Mouse (Mus musculus) forelimb bud, embryonic 11.5 days (tissue): ENCODE measurements around the gene Simc1.
"Not testable (repeated sequence)": the region's sequence is repeated elsewhere in the genome, so short reads cannot be mapped to it uniquely, and the experiment has no call there.

Experiments used
- DNase-seq: peaks from one replicate; pipeline ENCODE4 v3.0.0-alpha.2; 2012; ENCODE audit warnings: low read depth, low spot score

Simc1 gene

DNA sequence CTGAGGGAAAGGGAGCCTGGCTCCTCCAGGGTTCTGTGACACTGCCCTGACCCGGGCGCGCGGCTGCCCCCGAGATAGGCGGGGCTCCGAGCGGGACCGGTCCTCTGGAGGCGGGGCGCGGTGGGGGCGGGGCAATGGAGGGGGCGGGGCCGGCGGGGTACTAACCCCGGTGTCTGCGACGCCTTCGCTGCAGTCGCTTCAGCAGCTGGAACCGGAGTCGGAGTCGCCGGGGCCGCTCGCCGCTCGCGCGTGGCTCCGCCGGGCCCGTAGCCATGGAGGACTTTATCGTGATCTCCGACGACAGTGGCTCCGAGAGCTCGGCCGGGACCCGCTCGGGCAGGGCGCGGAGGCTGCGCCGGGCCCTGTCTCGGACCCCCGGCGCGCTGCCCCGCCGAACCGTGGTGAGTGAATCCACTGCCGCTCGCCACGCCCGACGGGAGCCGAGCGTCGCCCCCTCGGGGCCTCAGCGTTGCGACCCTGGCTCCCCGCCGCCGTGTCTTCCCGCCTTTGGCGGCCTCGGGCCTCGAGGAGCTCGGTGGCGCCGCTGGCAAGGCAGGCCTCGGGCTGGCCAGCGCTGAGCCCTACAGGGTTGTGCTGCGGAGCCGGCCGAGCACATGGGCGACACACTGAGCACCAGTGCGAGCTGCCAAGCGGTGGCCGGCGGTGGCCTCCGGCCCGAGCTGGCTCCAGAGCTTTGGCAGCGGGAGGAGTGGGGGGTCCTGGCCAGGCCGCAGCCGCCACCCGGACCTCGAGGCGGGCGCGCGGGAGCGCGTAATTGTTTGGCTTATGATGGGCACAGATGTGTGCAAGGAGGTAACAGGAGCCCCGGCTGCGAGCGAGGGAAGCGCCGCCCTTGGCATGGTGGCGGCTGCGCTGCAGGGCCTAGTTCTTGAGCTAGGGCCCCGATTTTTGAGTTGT is at the start of gene Simc1:
Gene Simc1 (plus strand): TSS at position 176 of the 918 bp plus-strand sequence.
- peak; percentile 53 for DNase-seq

DNA sequence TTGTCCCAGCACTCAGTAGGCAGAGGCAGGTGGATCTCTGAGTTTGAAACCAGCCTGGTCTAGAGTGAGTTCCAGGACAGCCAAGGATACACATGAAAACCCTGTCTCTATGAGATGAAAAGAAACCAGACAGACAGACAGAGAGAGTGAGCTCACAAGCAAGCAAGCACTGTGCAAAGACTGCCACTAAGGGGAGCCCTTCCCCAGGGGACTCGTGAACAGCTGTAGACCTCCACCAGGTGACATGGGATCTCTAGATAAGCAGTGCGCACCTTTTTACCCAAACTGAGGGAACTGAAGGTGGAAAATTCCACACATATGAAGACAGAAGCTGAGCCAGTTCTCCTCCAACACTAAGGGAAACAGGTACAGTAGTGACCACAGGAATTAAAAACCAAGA is 46.5 kb upstream of the Simc1 start:
- DNase-seq = no peak

DNA sequence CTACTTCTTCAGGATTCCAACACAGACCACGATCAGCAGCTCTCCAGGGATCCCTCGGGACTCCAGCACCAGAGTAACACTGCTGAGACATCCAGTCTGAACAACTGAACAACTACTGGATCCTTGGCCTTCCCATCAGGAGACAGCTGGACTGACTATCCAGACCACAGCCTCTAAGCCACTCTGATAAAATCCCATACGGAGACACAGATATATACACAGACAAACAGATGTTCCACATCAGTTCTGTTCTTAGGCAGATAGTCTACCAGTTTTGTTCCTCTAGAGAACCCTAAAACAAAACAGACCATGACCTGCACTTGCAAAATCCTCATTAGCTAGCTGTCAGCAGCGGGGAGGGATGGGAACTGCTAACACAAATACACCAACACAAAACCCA is 44.3 kb upstream of the Simc1 start:
- DNase-seq = no peak

DNA sequence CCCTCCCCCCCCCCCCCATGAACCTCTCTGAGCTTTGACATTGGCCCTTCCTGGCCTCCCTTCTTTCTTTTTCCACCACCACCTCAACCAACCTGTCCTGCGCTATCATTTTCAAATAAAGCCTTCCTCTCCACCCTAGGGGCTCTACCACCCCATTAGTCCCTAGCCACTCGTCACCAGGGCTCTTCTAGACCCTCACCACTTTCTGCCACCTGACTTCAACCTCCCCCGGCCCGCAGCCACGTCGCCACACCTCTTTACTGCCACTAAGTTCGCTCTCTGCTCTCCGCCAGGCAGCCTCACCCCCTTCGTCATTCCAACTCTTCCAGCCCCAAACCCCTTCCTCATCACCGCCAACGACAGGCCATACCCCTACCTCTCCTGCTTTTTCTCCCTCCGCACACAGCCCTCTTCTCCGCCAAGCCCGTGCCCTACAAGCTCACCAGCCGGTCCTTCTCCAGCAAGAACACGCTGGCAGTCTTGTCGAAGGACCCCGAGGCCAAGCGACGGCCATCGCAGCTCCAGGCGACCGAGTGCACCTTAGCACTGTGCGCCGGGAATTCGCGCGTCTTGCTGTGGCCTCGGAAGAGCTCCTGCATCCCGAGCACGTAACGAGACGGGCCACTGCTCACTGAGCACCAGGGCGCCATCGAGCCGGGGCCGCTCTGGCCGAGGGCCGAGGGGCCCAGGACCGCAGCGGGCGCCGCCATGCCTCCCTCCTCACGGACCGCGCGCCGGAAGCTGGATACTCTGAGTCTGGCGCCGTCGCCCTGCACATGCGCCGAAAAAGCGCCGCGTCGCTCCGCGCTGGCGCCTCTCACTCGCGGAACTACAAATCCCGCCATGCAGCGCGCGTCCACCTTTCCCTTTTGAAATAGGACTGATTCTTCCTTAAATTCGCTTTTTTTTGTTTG is 35.2 kb upstream of the Simc1 start, which contains the start of gene Thoc3:
Gene Thoc3 (minus strand): TSS at position 752 of the 914 bp plus-strand sequence.
- DNase-seq = peak; percentile 90

DNA sequence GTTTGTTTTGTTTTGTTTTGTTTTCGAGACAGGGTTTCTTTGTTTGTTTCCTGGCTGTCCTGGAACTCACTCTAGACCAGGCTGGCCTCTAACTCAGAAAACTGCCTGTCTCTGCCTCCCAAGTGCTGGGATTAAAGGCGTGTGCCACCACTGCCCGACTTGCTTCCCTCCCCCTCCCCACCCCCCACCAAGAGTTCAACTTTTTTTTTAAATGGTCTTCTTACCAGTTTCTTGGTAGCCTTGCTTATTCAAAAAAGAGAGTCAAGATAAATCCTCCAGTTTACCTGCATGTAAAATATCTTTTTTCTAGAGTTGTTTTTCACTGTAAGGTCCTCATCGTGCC is 34.6 kb upstream of the Simc1 start:
- no peak for DNase-seq

DNA sequence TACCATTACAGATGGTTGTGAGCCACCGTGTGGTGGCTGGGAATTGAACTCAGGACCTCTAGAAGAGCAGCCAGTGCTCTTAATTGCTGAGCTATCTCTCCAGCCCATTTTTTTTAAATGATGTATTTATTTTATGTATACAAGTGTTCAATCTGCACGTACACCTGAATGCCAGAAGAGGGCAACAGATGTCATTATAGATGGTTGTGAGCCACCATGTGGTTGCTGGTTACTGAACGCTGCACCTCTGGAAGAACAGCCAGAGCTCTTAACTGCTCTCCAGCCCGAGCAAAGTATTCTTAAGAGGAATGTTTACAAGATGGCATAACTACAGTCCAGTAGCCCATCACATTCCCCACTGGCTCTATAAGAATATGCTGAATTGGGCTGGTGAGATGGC is 31.6 kb upstream of the Simc1 start:
- no peak for DNase-seq

DNA sequence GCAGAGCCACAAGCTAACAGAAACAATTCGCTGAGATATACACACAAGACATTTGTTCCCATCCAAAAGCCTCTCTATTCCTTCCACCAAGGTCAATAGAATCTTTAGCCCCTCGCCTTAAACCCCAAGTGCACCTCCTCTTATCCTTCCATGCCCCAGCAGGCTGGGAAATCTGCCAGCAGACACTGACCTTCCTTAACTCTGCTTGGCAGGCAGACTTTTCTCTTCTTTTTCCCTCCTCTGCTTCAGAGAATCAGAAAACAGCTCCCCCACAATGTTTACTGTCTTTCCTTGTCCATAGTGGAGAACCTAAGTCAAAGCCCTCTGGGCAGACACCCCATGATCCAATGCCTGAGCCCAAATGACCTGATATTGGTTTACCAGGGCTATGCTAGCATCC is 28.6 kb upstream of the Simc1 start:
- no peak for DNase-seq

DNA sequence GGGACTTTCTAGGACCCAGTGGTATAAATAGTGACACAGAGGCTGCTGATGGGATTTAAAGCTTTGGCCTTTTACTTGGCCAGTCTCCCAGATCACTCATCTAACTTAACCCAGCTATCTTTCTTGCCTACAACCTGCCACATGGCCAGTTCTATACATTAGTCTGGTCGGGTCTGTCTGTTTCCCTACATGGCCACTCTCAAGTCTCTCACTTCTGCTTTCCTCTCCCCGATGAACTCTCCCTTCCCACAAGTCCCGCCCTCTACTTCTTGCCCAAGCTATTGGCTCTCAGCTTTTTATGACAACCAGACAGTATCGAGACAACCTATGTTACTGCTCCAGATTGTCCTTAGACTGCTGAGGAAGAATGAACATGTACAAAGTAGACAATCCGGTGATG is 27.9 kb upstream of the Simc1 start:
- DNase-seq = no peak

DNA sequence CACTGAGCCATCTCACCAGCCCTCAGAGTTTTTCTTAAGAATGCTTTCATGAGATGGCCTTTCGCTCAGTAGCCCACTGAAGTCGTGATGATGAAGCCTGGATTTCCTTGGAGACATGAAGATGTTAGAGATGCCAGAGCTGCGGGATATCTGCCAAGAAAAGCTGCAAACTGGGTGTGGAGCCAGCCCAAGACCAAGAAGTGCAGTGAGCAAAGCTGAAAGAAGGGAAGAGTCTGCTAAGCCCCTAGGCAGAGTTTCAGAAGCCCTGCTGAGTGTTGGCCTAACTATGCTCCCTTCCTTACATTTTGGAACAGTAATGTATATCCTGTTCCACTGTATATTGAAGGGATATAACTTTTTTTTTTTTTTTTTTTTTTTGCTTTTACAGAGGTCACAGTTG is 24.3 kb upstream of the Simc1 start:
- no peak for DNase-seq

DNA sequence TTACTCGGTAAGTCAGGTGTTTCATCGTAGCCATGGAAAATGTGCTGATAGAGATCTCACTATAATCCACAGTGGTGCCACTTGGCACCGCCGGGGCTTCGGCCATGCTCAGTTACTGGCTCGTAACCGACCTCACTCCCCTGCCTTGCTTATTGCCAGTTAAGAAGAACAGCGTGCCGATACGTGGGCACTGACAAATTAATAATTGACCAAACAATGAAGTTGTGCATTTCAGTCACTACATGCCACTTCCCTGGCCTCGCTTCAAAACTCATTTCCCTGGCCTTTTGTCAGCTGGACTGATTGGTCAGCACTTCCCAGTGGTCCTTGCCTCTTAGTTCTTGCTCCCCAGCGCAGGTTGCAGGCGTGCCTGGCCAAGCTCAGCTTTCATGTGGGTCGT is 22.1 kb upstream of the Simc1 start:
- no peak for DNase-seq

DNA sequence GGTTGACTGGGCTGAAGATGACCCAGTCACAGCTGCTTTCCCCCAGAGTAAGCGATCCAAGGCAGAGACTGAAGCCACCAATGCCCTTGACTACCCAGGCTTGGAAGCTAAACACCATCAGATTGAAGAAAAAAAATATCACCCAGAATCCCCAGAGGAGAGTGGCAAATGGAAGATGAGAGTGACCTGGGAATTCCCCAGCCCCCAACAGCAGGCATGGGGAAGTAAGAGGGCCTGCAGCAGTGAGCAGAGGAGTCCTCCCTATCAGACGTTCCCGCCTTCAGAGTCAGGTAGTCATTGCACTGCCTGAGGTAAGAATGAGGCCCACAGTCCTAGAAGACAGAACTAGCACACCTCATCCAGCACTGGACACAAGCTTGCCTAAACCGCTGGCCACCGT is 13.2 kb upstream of the Simc1 start:
- no peak for DNase-seq

DNA sequence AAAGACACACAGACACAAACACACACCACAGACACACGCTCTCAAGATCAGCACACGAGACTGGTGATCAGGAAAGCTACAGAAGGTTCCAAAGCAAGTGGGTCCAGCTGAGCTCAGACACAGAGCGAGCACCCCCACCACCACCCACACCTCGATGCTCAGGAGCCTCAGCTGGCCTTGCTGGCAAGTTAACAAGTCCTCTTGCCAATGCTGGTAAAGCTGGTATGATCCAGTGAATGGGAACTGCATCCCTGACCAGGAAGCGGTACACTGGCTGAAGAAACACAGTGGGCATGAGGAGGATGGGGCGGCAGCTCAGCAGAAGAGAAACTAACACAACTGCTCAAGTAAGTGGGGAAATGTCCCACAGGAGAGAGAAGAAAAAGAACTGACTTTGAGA is 12.2 kb upstream of the Simc1 start:
- no peak for DNase-seq

DNA sequence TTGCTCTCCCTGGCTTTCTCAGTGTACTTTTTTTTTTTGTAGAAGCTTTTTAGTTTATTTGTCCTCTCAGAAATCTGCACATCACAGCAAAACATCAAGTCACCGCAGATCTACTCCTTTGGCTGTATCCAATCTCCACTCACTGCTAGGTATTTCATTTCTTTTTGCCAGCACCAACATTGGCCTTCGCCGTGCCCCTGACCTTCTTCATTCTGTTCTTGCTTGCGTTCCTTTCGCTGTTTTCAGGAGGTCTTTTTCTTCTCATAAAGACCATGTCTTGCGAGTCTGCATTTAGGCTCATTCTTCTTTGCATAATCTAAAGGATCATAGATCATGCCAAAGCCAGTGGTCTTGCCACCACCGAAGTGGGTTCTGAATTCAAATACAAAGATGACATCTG is 4.0 kb upstream of the Simc1 start:
- DNase-seq = not testable (repeated sequence)

DNA sequence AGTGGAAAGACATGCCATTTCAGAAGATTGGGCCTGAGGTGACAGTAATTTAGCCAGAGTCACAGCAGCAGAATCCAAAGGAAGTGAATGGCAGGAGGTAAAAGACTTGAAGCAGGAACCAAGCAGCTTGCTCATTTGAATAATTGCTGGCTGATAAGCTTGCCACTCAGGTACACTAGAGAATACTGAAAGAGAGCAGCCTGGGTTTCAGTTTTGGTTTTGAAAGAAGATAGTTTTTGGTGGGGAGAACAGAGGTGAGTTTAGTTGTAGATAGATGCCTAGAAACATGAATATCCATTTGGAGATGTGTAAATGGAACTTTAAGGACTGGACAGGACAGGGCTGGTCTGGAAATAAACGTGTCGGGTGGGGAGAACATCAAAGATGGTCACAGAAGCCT is 2.2 kb upstream of the Simc1 start:
- no peak for DNase-seq

DNA sequence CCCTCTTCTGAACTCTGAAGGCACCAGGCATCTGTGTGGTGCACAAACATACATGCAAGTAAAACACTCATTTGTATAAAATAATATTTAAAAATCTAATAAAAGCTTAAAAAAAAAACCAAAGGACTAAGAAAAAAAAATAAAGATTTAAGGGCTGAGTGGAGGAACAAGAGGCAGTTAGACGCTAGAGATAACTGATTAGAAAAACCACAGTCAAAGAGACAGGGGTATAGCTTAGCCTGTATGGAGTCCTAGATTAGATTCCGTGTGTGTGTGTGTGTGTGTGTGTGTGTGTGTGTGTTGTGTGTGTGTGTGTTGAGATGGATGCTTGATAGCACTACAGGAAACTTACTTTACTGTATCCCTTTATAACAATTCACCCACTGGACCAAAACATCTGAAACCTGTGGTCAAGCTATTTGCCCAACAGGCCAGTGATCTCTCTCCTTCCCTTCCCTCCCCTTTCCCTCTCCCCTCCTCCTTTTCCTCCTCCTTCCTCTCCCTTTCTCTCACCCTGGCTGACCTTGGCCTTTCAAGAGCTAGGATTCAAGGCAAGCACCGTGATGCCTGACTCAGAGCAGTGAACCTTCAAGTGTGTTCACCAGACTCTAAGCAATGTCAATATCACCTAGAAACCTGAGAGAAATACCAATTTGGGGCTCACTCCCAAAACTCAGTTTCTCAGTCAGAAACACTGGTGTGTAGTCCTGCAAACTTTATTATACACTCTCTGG is 1.5 kb upstream of the Simc1 start:
- no peak for DNase-seq

DNA sequence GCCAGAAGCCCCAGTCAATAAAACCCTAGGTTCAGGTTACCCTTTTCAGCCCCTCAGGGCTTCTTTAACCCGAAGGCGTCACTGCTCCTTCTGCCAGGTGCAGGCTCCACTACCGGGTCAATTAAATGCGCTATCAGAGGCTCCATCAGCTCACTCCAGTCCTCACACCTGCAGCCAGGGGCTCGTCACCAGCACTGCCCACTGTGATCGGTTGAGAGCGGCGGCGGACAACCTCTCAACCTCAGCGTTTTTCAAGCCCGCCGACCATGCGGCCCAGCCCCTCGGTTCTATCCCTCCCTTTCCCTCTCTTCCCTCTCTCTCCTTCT is 338 bp upstream of the Simc1 start:
- no peak for DNase-seq

DNA sequence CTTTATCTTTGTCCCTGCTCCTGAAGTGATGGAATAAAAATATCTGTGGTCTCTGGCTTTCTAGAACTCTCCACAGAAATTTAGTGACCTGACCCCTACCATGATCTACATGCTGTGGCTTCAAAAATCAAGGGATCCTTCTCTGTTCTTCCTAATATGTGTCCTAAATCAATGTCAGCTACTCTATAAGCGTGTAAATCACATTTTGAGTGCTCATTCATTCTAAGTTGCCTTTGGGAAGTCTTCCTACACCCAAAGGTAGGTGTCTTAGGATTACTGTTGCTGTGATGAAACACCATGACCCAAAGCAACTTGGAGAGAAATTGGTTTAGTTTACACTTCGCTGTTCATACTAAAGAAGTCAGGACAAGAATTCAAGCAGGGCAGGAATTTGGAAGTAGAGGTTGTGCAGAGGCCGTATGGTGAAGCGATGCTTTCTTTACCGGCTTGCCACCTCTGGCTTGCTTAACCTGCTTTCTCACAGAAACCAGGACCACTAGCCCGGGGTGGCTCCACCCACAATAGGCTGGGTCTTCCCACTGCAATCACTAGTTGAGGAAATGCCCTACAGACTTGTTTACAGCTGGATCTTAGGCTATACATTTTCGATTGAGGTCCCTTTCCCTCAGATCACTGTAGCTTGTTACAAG is 1.2 kb downstream of the Simc1 start:
- peak; percentile 10 for DNase-seq

DNA sequence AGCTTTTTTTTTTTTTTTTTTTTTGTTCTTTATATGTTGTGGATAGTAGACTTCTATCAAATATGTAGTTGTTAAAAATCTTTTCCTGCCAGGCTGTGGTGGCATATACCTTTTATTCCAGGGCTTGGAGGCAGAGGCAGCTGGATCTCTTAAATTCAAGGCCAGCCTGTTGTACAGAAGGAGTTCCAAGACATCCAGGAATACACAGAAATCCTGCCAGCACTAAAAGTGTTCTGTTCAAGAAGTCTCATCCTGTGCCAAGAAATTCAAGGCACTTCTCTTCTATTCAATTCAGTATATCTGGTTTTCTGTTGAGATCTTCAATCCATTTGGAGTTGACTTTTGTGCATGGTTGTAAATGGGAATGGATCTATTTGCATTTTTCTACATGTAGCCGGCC is 2.3 kb downstream of the Simc1 start:
- DNase-seq = no peak

DNA sequence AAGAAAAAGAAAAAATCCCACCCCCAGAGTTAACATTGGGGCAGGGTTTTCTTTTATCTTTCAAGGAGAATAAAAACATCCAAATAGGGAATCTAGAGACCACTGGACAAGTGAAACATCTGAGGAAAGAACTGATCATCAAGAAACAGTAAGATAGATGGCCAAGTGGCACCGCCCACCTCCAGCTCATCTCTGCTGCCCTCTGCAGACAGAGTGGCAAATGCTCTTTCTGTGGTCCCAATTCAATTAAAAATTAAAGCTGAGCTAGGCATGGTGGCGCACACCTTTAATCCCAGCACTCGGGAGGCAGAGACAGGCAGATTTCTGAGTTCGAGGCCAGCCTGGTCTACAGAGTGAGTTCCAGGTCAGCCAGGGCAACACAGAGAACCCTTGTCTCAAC is 16.6 kb downstream of the Simc1 start:
- DNase-seq = no peak

DNA sequence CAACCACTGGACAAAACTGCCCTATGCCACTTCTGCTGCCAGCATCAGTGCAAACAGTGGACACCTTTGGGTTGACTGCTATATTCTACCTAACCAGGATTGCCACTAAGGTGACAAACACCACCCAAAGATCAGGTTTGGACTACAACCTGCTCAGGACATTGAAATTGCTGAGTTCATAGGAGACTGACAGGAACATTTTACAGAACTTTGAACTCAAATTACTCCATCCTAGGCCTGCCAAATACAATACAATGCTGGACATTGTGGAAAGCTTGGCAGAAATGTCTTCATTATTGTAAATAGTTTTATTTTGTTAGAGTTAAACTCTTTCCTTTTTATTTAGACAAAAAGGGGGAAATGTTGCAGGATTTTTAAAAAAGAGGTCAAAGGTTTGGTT is 17.6 kb downstream of the Simc1 start:
- DNase-seq = no peak

DNA sequence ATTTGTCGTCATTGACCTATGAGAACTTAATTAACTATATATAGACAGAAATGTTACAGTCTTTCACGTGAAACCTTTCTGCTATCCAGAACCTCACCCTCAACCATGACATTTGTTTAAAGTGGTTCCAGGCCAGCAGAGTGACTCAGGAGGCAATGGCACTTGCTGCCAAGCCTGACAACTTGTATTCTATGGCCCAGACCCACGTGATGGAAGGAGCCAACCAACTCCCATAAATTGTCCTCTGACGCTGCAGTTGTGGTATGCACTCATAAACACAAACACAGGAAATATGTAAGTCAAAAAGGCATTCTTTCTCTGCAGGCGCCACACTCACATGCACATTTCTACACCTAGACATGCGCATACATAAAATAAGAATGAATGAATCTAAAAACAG is 23.6 kb downstream of the Simc1 start:
- DNase-seq = no peak

DNA sequence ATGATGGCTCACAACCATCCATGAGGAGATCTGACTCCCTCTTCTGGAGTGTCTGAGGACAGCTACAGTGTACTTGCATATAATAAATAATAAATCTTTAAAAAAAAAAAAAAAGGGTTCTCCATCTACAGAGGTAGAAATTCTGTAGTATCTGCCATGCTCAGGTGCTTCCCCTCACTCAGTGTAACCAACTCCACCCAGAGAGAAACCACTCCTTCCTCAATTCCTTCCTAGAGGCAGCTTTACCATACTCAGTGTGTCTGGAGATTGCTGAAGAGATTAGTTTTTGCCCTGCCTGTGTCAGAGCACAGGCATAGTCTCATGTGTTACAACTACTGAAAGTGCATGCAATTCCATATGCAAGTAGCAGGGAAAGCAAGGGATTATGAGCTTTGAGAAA is 28.6 kb downstream of the Simc1 start:
- no peak for DNase-seq
